Mouse (Mus musculus) lung, adult 2 months (tissue): ENCODE measurements at regions not wholly inside any gene's neighbourhood (a gene's known extent, or its start where the extent isn't known, plus 50 kb on each side); places are given as distances from the start of the nearest gene placed in this dataset.

Source experiments
- CTCF ChIP-seq: fragments of 200-500 bp; IDR thresholded peaks from 2 replicates; pipeline ENCODE4 v1.5.1; 2011; ENCODE audit warnings: mild to moderate bottlenecking, low read length, control low read depth; ENCODE audit not compliant: insufficient read depth
- POLR2A ChIP-seq: fragments of 200-500 bp; IDR thresholded peaks from 2 replicates; pipeline ENCODE4 v1.6.1; 2011; ENCODE audit warnings: low read depth, mild to moderate bottlenecking, control low read depth, low read length, borderline replicate concordance; ENCODE audit errors: extremely low read depth

DNA sequence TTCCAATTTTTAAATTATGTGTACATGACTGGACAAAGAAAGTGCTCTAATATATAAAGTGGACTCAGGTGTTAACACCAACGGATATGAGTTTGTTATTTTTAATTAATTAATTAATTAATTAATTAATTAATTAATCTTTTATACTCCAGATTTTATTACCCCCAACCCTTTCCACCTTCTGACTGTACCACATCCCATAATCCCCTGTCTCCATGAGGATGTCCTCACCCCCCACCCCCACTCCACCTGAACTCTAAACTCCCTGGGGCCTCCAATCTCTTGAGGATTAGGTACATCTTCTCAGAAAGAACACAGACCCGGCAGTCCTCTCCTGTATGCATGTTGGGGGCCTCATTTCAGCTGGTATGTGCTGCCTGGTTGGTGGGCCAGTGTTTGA lies 182.8 kb downstream of the Rassf9 start:
- no peak for TF ChIP-seq POLR2A
- TF ChIP-seq CTCF, result no peak
